Mouse (Mus musculus) hindbrain, embryonic 10.5 days (tissue): Measurements from ENCODE around the gene Serinc3. TPM values are rescaled to one million over a fixed set of nuclear protein-coding genes. Genes with fewer than 3 reads are reported as not detected.

Source experiments
- DNase-seq: peaks from one replicate; pipeline ENCODE4 v3.0.0-alpha.2; 2017; ENCODE audit warnings: low spot score
- H3K27ac ChIP-seq: fragments of 300-500 bp; sonication (generic); 2 replicates; pipeline ENCODE4 v1.5.1; 2016; ENCODE audit warnings: mild to moderate bottlenecking, moderate library complexity
- H3K27me3 ChIP-seq: fragments of 300-500 bp; sonication (generic); 2 replicates; pipeline ENCODE4 v1.6.1; 2016; ENCODE audit warnings: mild to moderate bottlenecking; ENCODE audit not compliant: poor library complexity, insufficient read depth, severe bottlenecking
- H3K36me3 ChIP-seq: fragments of 300-500 bp; sonication (generic); 2 replicates; pipeline ENCODE4 v1.6.1; 2016; ENCODE audit warnings: mild to moderate bottlenecking, moderate library complexity
- H3K4me1 ChIP-seq: fragments of 300-500 bp; sonication (generic); replicated peaks from 2 replicates; pipeline ENCODE4 v1.6.1; 2016; ENCODE audit warnings: mild to moderate bottlenecking
- H3K4me3 ChIP-seq: fragments of 300-500 bp; sonication (generic); 2 replicates; pipeline ENCODE4 v1.5.1; 2016; ENCODE audit warnings: mild to moderate bottlenecking, moderate library complexity
- H3K9me3 ChIP-seq: fragments of 300-500 bp; sonication (generic); 2 replicates; pipeline ENCODE4 v1.6.1; 2016; ENCODE audit warnings: mild to moderate bottlenecking, moderate library complexity
- WGBS: fragments of 180-500 bp; shearing (Covaris S2); methylation state at CpG from one replicate; pipeline ENCODE4 v1.1.7; 2016; 5-methylcytosine and 5-hydroxymethylcytosine counted together
- polyA plus RNA-seq: library from polyadenylated mRNA; unstranded; fragments of >200 nt; fragmentation: Nextera tagmentation; extraction: Ambion mirVana; gene quantifications from 2 replicates; pipeline ENCODE4 v1.2.1, GENCODE M21; 2016

The Serinc3 gene
- polyA plus RNA-seq, 1 experiment from 2014 or later = 25.6 TPM

DNA sequence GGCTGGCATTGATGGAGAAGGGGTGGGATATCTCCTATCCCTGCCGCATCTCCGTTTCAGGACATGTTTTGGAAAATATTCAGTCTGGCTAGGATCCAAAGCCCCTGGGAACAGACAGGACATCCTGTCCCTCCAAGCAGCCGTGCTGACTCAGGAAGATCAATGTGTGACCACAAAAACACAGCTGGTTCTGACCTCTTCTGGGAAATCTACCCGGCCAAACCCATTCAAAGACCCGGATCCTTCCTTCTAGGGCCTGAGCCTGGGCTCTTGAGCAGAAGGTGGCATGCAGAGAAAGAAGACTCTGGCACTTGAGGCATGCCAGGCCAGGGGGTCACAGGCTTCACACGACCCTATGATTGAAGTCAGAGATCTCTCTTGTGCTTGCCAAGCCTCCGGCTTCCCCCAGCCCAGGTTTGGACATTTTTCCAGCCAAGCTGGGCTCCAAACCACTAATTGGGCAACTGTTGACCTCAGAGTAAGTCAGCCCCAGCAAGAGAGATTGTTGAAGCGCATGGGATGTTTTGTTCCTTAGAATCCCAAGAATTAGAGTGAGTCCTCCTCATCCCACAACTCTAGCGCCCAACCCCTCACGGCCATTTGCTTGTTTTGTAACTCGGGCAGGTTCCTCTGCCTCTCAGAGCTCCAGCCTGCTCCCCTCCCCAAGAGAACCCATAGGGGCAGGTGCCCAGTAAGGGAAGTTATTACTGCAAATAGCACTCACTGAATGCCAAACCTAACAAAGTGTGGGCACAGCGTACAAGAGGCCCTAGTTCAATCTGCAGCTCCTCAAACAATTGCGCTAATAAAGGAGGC, 48.7 kb downstream of the Serinc3 start:
- DNase-seq = no peak
- 82% methylated on average over 13 of the region's 13 CpGs for WGBS
- no peak overlapping the region for H3K4me3 ChIP-seq
- H3K27me3 ChIP-seq = 0 out of 2 replicates have a peak, but pooled peaks cover 3% of the 10 kb centered on the region
- no peaks in the 10 kb centered on the region for H3K9me3 ChIP-seq
- no peaks in the 10 kb centered on the region for H3K4me1 ChIP-seq
- H3K27ac ChIP-seq = no peak overlapping the region
- no peaks in the 10 kb centered on the region for H3K36me3 ChIP-seq

DNA sequence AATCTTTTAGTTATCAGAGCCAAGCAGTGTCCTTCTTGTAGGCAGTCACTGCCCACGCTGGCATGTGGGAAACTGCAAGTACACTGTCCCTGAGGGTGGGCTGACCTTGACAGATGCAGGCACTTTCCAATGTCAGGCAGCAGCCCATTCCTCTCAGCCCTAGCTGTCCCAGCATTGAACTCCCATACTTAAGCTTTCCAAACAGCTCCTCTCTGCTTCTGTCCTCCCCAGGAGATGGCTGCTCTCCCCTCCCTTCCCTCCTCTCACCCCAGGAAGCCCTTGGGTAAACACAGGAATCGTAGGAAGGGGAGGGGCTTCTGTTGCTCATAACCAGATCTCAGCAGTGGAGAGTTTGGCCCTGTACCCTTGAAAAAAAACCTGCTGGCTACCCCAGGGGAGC, 49.8 kb downstream of the Serinc3 start:
- Histone ChIP-seq H3K4me1 (no peaks in the 10 kb centered on the region), H3K36me3 (no peaks in the 10 kb centered on the region), H3K4me3 (no peak overlapping the region), H3K27me3 (0 out of 2 replicates have a peak, but pooled peaks cover 3% of the 10 kb centered on the region), H3K27ac (no peak overlapping the region), H3K9me3 (no peaks in the 10 kb centered on the region)
- WGBS = 24% methylated on average over 2 of the region's 2 CpGs
- no peak for DNase-seq

DNA sequence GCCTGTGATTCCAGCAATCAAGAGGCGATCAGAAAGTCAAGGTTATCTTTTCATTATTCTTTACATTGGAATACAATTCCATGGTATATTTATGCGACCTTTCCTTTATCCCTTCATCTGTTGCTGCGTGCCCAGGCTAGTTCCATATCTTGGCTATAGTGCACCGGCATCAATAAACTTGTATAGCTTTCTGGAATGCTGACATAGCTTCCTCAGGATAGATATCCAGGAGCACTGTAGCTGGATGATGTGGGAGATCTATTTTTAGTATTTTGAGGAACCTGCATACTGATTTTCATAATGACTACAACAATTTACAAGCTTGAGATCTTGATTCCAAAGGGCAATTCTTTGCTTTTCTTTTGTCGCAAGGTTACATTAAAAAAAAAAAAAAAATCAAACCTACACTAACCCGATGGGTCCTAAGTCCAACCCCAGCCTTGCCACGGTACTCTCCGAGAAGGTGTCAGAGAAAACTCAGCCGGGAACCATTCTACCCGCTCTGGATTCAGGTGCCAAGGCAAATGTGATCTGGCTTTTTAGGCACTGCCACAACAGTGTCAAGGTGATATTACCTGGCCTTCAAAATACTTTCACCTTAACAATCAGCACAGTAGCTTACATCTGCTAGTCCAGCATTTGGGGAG, 51.2 kb downstream of the Serinc3 start:
- WGBS = 91% methylated on average over 10 of the region's 10 CpGs
- Histone ChIP-seq H3K4me1 (no peaks in the 10 kb centered on the region), H3K9me3 (no peaks in the 10 kb centered on the region), H3K27ac (no peak overlapping the region), H3K36me3 (no peaks in the 10 kb centered on the region), H3K27me3 (0 out of 2 replicates have a peak, but pooled peaks cover 3% of the 10 kb centered on the region), H3K4me3 (no peak overlapping the region)
- no peak for DNase-seq

DNA sequence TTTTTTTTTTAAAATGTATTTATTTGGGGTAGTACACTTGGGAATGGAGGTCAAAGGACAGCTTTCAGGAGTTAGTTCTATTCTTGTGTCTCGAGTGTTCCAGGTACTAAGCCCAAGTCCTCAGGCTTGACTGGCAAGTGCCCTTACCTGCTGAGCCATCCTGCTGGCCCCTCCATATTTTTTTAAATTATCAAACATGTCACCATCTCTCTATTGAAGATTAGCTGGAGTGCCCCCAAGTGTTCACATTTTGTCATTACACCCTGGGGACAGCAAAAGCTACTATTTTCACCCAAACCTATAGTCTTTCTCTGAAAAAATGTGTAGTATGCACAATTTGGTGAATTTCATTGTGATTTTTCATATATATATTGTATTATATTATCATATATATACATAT, 52.8 kb downstream of the Serinc3 start:
- Histone ChIP-seq H3K27ac (no peak overlapping the region), H3K27me3 (0 out of 2 replicates have a peak, but pooled peaks cover 7% of the 10 kb centered on the region), H3K9me3 (no peaks in the 10 kb centered on the region), H3K4me1 (no peaks in the 10 kb centered on the region), H3K4me3 (no peak overlapping the region), H3K36me3 (no peaks in the 10 kb centered on the region)
- no peak for DNase-seq
- WGBS = 73% methylated on average over 1 of the region's 1 CpGs

DNA sequence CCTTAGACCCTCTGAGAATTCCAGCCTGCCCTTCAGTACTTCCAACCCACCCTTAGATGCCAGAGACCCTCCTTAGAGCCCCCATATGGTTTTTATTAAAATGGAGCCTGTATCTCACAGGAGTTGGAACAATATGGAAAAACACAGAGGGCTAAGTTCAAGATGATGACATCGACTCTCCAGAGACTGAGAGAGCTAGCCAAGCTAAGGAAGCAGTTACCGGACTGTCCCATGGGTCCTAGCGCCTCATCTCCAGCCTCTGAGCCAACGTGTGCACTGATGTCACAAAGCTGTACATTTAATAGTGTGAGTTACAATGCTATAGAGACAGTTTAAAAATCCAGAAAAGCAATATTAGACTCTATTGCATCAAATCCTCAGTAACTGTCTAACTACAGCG, 53.9 kb downstream of the Serinc3 start:
- Histone ChIP-seq H3K36me3 (no peaks in the 10 kb centered on the region), H3K27me3 (0 out of 2 replicates have a peak, but pooled peaks cover 6% of the 10 kb centered on the region), H3K9me3 (no peaks in the 10 kb centered on the region), H3K4me3 (no peak overlapping the region), H3K27ac (no peak overlapping the region), H3K4me1 (no peaks in the 10 kb centered on the region; the same call in 1 of the 2 replicates)
- DNase-seq = no peak
- WGBS = 71% methylated on average over 5 of the region's 5 CpGs

DNA sequence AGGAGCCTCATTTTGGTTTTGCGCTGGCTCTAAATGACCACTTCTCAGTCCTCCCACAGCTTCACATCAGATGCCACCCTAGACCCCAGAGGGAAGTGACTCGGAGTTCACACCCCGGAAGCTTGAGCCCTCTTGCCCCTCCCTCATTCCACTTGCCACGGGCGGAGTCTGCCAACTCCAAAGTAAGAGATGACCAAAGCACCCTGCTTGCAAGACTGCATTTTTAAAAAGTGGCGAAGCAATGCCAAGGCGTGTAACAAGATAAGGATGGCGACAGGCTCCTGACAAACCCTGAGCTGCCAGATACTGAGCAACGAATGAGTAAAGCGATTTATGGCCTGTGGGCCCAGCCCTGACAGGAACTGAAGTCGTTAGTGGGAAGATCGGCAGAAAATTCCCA, 54.7 kb downstream of the Serinc3 start:
- Histone ChIP-seq H3K36me3 (no peaks in the 10 kb centered on the region), H3K4me1 (no peaks in the 10 kb centered on the region; the same call in 1 of the 2 replicates), H3K9me3 (no peaks in the 10 kb centered on the region), H3K4me3 (no peak overlapping the region), H3K27ac (no peak overlapping the region), H3K27me3 (0 out of 2 replicates have a peak, but pooled peaks cover 4% of the 10 kb centered on the region)
- no peak for DNase-seq
- WGBS = 76% methylated on average over 12 of the region's 12 CpGs

DNA sequence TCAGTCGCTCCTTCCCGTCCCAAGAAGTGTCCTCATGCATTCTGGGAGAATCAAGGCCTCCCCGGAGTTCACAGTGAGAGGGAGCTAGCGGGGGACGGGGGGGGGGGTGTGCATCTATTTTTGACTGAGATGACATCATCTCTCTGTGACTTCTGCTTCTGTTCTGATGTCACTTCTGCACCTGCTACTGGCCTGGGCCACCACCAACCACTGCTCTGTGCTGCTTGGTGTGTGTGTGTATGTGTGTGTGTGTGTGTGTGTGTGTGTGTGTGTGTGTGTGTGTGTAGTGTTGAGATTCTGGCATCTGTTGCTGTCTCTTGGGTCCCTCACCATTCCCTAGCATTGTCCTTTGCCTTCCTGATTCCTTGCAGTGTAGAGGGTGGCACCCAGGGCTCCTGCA, 57.4 kb downstream of the Serinc3 start:
- WGBS = 75% methylated on average over 5 of the region's 5 CpGs
- no peak overlapping the region for H3K4me3 ChIP-seq
- no peaks in the 10 kb centered on the region for H3K9me3 ChIP-seq
- H3K36me3 ChIP-seq = no peaks in the 10 kb centered on the region
- DNase-seq = no peak
- H3K4me1 ChIP-seq = no peaks in the 10 kb centered on the region; the same call in 1 of the 2 replicates
- H3K27ac ChIP-seq = no peak overlapping the region
- H3K27me3 ChIP-seq = 0 out of 2 replicates have a peak, but pooled peaks cover 4% of the 10 kb centered on the region

DNA sequence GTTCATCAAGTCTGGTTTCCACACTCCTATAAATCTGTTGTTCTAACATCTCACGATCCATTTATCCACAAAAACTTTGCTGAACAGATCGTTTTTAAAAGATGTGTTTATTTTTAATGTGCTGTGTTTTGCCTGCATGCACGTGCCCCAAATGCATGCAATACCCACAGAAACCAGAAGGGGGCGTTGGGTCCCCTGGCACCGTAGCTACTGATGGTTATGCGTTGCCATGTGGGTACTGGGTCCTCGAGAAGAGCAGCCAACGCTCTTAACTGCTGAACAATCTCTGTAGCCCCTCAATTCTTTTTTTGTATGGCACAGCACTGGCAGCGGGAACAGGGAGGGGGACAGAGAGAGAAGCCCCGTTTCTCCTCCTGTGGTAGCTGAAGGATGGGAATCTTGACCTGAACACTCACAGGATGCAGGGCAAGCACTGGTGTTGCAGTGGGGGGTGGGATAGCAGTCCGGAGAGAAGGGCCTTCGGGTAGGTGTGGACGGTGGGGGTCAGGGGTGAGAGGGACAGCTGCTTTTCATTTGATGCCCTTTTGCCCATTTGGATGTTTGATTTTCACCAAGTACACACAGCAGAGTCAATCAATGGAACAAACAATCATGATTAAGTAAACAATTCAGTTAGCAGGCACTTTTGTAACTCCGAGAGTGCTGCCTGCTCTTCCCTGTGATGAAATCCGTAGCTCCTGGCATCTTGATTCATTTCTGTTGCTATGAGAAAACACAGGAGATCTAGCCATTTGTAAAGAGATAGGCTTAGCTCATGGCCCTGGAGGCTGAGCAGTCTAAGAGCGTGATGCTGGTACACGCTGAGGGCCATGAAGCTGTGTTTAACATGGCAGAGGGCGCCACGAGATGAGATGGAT, 58.3 kb downstream of the Serinc3 start:
- 49% methylated on average over 19 of the region's 19 CpGs for WGBS
- H3K9me3 ChIP-seq = no peaks in the 10 kb centered on the region
- H3K27ac ChIP-seq = no peak overlapping the region
- no peaks in the 10 kb centered on the region for H3K36me3 ChIP-seq
- peak; percentile 57 for DNase-seq
- no peak overlapping the region for H3K4me3 ChIP-seq
- 0 out of 2 replicates have a peak, but pooled peaks cover 4% of the 10 kb centered on the region for H3K27me3 ChIP-seq
- H3K4me1 ChIP-seq = no peaks in the 10 kb centered on the region; the same call in 1 of the 2 replicates

DNA sequence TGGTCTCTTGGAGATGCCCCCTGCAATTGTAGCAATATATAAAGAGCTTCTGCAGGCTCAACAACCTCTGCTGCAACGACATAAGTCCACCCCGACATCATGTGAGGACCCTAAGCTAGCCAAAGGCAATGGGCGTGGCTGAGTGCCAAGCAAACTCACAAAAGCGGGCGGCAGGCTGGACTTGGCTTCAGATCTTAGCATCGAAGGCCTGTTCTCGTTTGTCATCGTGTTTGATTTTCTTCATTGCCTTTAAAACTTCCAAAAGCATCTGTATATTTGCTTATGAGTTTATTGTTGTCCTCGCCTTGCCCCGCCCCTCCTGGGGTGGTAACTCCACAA, 60.9 kb downstream of the Serinc3 start:
- Histone ChIP-seq H3K27me3 (0 out of 2 replicates have a peak, but pooled peaks cover 4% of the 10 kb centered on the region), H3K36me3 (no peaks in the 10 kb centered on the region), H3K4me3 (no peak overlapping the region), H3K9me3 (no peaks in the 10 kb centered on the region), H3K4me1 (no peaks in the 10 kb centered on the region; the same call in 1 of the 2 replicates), H3K27ac (no peak overlapping the region)
- no peak for DNase-seq
- WGBS = 84% methylated on average over 10 of the region's 10 CpGs

DNA sequence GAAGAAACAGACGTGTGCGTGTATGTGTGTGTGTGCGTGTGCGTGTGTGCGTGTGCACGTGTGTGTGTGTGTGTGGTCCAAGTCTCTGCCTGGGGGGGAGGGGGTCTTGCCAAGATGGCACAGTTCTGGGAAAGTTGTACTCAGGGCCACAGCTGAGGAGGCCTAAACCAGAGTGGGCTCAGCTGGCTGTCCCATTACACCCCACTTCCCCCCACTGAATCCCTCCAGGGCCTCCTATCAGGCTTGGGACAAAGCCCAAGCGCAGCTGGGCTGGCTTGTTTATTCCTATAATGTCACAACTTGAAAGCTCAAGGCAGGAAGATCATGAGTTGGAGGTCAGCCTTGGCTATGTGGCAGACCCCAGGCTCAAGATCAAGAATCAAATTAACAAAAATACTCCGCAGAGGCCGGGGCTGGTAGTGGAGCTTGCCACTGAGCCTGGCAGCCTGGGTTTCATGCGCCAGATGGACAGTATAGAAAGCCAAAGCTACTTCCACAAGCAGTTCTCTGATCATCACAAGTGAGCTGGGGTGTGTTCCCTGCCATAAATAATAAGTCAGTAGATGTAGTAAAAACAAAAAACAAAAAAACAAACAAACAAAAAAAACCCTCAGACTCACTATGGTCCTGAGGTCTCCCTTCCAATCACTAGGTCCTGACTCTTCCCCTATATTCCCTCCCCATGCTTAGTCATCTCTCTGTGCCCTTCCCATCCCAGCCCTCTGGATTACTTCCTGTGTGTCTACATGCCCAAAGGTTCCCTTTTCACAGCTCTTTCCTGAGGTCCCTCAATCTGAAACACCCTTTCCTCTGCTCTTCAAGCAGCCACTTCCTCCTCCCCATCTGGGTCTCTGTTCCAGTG, 61.5 kb downstream of the Serinc3 start:
- Histone ChIP-seq H3K27me3 (0 out of 2 replicates have a peak, but pooled peaks cover 2% of the 10 kb centered on the region), H3K4me1 (no peaks in the 10 kb centered on the region; the same call in 1 of the 2 replicates), H3K4me3 (no peak overlapping the region), H3K27ac (no peak overlapping the region), H3K36me3 (no peaks in the 10 kb centered on the region), H3K9me3 (no peaks in the 10 kb centered on the region)
- 94% methylated on average over 10 of the region's 10 CpGs for WGBS
- DNase-seq = no peak

DNA sequence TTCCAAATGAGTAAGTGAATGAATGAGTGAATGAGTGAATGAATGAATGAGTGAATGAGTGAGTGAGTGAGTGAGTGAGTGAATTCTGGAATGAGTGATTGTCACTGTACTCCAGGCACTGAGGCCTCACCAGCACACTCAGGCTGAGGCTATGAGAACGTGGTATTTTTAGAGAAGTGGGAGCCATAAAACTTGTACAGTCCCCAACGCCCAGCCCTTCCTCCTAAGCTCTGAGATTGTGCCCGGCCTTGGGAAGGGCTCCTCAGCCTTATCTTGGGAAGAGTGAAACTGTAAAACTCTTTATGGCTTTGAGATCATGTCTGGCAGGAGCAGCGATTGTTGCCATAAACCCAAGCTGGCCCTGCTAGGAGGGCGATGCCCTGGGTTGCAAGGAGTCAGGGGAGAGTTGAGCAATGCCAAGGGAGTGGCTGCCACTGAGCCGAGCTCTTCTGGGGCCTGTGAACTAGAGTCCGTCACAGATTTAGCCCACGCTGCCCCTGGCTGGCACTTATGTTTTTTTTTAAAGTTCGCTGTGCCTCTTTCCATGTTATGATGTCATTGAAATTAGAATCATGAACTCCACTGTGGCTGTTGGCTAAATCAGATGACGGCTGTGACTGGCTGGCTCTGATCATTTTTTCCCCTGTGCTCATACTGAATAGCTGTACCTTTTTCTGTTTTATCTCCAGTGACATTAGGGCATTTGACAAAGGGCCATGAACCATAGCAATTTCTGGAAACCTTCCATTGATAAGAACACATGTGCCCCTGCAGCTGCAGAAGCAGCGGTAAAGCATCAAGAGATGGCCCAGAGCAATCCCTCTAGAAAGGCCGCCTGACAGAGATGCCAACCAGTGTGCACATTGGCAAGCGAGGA, 64.6 kb downstream of the Serinc3 start:
- Histone ChIP-seq H3K36me3 (no peaks in the 10 kb centered on the region), H3K27ac (no peak overlapping the region), H3K27me3 (no peaks in the 10 kb centered on the region), H3K4me1 (peaks cover 3% of the 10 kb centered on the region), H3K9me3 (no peaks in the 10 kb centered on the region), H3K4me3 (no peak overlapping the region)
- DNase-seq = no peak
- WGBS = 86% methylated on average over 13 of the region's 13 CpGs
